Mouse (Mus musculus) midbrain, embryonic 15.5 days (tissue): ENCODE results near the gene Dph6. TPM values are rescaled to one million over a fixed set of nuclear protein-coding genes. Genes with fewer than 3 reads are reported as not detected.

Experiments
- ATAC-seq: fragments of 200-750 bp; cut with Nextera tagmentation; replicated peaks from 2 replicates; pipeline ENCODE4 v1.8.0; 2017; ENCODE audit warnings: moderate TSS enrichment
- H3K27ac ChIP-seq: fragments of 300-500 bp; sonication (generic); 2 replicates; pipeline ENCODE4 v1.5.1; 2015; ENCODE audit warnings: mild to moderate bottlenecking, inconsistent platforms
- H3K27me3 ChIP-seq: fragments of 300-500 bp; sonication (generic); replicated peaks from 2 replicates; pipeline ENCODE4 v1.6.1; 2015; ENCODE audit warnings: inconsistent platforms
- H3K36me3 ChIP-seq: fragments of 300-500 bp; sonication (generic); replicated peaks from 2 replicates; pipeline ENCODE4 v1.6.1; 2015; ENCODE audit warnings: inconsistent platforms
- H3K4me1 ChIP-seq: fragments of 300-500 bp; sonication (generic); 2 replicates; pipeline ENCODE4 v1.6.1; 2015; ENCODE audit warnings: inconsistent platforms
- H3K4me2 ChIP-seq: fragments of 300-500 bp; sonication (generic); 2 replicates; pipeline ENCODE4 v1.6.1; 2015; ENCODE audit warnings: inconsistent platforms, mild to moderate bottlenecking, moderate library complexity
- H3K4me3 ChIP-seq: fragments of 300-500 bp; sonication (generic); 2 replicates; pipeline ENCODE4 v1.5.1; 2015; ENCODE audit warnings: mild to moderate bottlenecking, inconsistent platforms
- H3K9ac ChIP-seq: fragments of 300-500 bp; sonication (generic); 2 replicates; pipeline ENCODE4 v1.6.1; 2015; ENCODE audit warnings: mild to moderate bottlenecking, inconsistent platforms
- H3K9me3 ChIP-seq: fragments of 300-500 bp; sonication (generic); 2 replicates; pipeline ENCODE4 v1.6.1; 2016; ENCODE audit warnings: inconsistent platforms
- WGBS: fragments of 180-500 bp; shearing (Covaris S2); methylation state at CpG from one replicate; pipeline ENCODE4 v1.1.7; 2015; ENCODE audit warnings: mixed read lengths; 5-methylcytosine and 5-hydroxymethylcytosine counted together
- polyA plus RNA-seq: library from polyadenylated mRNA; unstranded; fragments of >200 nt; fragmentation: Nextera tagmentation; extraction: Ambion mirVana; gene quantifications from 2 replicates; pipeline ENCODE4 v1.2.1, GENCODE M21; 2015

Dph6 gene
- polyA plus RNA-seq, 1 experiment from 2014 or later: 14.0 TPM

- H3K4me3 ChIP-seq: no peak overlapping the region
- WGBS: 87% methylated on average over 5 of the region's 5 CpGs
- H3K9me3 ChIP-seq: no peaks in the 10 kb centered on the region
- H3K27ac ChIP-seq: no peak overlapping the region
- no peaks in the 10 kb centered on the region for H3K4me1 ChIP-seq
- no peaks in the 10 kb centered on the region for H3K27me3 ChIP-seq
- H3K9ac ChIP-seq: no peak overlapping the region
- no peak for ATAC-seq
- no peak overlapping the region for H3K4me2 ChIP-seq
- no peaks in the 10 kb centered on the region for H3K36me3 ChIP-seq
Observed at GRCm38 (mm10) chr2:114531010-114531756, 123.6 kb downstream of the Dph6 start.

DNA sequence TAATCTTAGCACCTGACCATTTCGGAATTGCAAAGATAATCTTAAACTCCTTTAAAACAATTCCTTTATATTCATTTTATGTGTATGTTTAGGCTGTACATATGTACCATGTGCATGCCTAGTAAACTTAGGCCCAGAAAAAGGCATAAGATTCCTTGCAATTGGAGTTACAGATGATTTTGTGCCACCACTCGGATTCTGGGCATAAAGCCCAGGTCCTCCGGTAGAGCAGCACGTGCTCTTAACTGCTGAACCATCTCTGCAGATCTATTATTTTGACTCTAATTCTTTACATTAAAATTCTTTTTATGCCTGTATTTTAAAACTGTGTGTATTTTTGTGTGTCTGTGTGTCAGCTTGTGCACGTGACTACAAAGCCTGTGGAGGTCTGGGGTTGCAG lies 134.3 kb downstream of the Dph6 start:
- ATAC-seq: no peak
- Histone ChIP-seq H3K9me3 (no peaks in the 10 kb centered on the region), H3K27ac (no peak overlapping the region), H3K9ac (no peak overlapping the region), H3K4me1 (no peaks in the 10 kb centered on the region), H3K27me3 (no peaks in the 10 kb centered on the region), H3K36me3 (no peaks in the 10 kb centered on the region), H3K4me3 (no peak overlapping the region), H3K4me2 (no peak overlapping the region)
- 87% methylated on average over 5 of the region's 5 CpGs for WGBS

GRCm38 (mm10) chr2:114519907-114520306 lies 134.9 kb downstream of the Dph6 start:
- Histone ChIP-seq H3K9ac (no peak overlapping the region), H3K27me3 (no peaks in the 10 kb centered on the region), H3K4me2 (no peak overlapping the region), H3K9me3 (no peaks in the 10 kb centered on the region), H3K27ac (no peak overlapping the region), H3K4me1 (no peaks in the 10 kb centered on the region), H3K4me3 (no peak overlapping the region), H3K36me3 (no peaks in the 10 kb centered on the region)
- ATAC-seq: no peak
- WGBS: 80% methylated on average over 3 of the region's 3 CpGs

- Histone ChIP-seq H3K4me1 (no peaks in the 10 kb centered on the region), H3K36me3 (no peaks in the 10 kb centered on the region), H3K27me3 (no peaks in the 10 kb centered on the region), H3K9ac (no peak overlapping the region), H3K27ac (no peak overlapping the region), H3K4me2 (no peak overlapping the region), H3K4me3 (no peak overlapping the region), H3K9me3 (no peaks in the 10 kb centered on the region)
- no peak for ATAC-seq
- WGBS: 56% methylated on average over 3 of the region's 3 CpGs
Observed at GRCm38 (mm10) chr2:114492398-114492797, 162.4 kb downstream of the Dph6 start.

DNA sequence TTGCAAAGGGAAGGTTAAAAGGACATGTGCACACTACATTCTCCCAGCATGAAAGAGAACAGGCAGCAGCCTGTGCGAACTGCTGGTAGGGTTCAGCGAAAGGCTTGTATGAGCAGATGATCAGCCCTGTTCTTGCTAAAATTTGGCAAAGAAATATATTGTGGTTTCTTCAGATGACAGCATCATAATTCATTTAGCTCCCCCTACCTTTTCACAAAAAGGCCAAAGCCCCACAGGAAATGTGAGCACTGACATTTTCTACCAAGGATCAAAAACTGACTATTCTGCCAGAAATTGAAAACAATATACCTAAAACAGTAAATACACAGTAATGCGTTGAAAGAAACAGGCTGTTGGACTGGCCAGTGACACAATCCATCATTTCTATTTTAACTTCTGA lies 162.9 kb downstream of the Dph6 start:
- no peak overlapping the region for H3K27ac ChIP-seq
- H3K4me2 ChIP-seq: no peak overlapping the region
- no peak overlapping the region for H3K9ac ChIP-seq
- no peak for ATAC-seq
- no peaks in the 10 kb centered on the region for H3K36me3 ChIP-seq
- H3K27me3 ChIP-seq: no peaks in the 10 kb centered on the region
- no peaks in the 10 kb centered on the region for H3K4me1 ChIP-seq
- H3K9me3 ChIP-seq: no peaks in the 10 kb centered on the region
- WGBS: 85% methylated on average over 3 of the region's 3 CpGs
- H3K4me3 ChIP-seq: no peak overlapping the region

DNA sequence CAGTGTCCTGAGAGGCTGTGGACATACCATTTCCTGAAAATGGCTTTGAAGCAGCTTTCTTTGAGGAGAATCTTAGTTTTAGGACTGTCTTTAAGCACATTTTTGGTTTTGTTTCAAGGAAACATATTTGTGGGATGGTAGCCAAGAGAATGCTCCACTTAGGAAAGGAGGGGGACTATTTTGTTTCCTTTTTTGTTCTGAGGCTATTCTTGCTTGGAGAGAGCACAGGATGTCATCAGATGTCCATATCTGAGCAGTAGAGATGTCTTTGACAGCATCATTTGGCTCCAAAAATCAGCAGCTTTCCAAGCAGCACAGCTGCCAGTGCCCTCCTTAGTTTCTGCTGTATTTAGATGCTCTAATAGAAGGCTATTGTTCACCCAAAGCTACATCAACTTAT lies 167.8 kb downstream of the Dph6 start:
- Histone ChIP-seq H3K36me3 (no peaks in the 10 kb centered on the region), H3K4me1 (no peaks in the 10 kb centered on the region), H3K9me3 (no peaks in the 10 kb centered on the region), H3K27me3 (no peaks in the 10 kb centered on the region), H3K4me2 (no peak overlapping the region), H3K9ac (no peak overlapping the region), H3K4me3 (no peak overlapping the region), H3K27ac (no peak overlapping the region)
- ATAC-seq: no peak
